Mouse (Mus musculus): ENCODE results near the gene Eif4e1b. TPM values are rescaled to one million over a fixed set of nuclear protein-coding genes. Genes with fewer than 3 reads are reported as not detected.

Eif4e1b gene
- polyA plus RNA-seq, 1 experiment from 2014 or later, result not detected

Other genes starting within 250 kb of the Eif4e1b start
- gene 4833439L19Rik, start 218.6 kb upstream of the Eif4e1b start, polyA plus RNA-seq (2014; fragmentation: Nextera tagmentation; extraction: Ambion mirVana), result 254 and 284 TPM in 2 replicates
- gene Arl10, start 209.0 kb upstream of the Eif4e1b start, polyA plus RNA-seq (2014; fragmentation: Nextera tagmentation; extraction: Ambion mirVana), result 28.6 and 34.5 TPM in 2 replicates
- 66.6 and 71.7 TPM in 2 replicates for gene Nop16, start 193.9 kb upstream of the Eif4e1b start, polyA plus RNA-seq (2014; fragmentation: Nextera tagmentation; extraction: Ambion mirVana)
- 147 and 160 TPM in 2 replicates for gene Higd2a, start 193.8 kb upstream of the Eif4e1b start, polyA plus RNA-seq (2014; fragmentation: Nextera tagmentation; extraction: Ambion mirVana)
- 30.9 and 34.1 TPM in 2 replicates for gene Cltb, start 172.7 kb upstream of the Eif4e1b start, polyA plus RNA-seq (2014; fragmentation: Nextera tagmentation; extraction: Ambion mirVana)
- gene Faf2, start 162.2 kb upstream of the Eif4e1b start, polyA plus RNA-seq (2014; fragmentation: Nextera tagmentation; extraction: Ambion mirVana), result 99.0 and 102 TPM in 2 replicates
- gene Rnf44, start 90.1 kb upstream of the Eif4e1b start, polyA plus RNA-seq (2014; fragmentation: Nextera tagmentation; extraction: Ambion mirVana), result 126 and 130 TPM in 2 replicates
- gene Cdhr2, start 82.5 kb upstream of the Eif4e1b start, polyA plus RNA-seq (2014; fragmentation: Nextera tagmentation; extraction: Ambion mirVana), result 0.07 and 0.15 TPM in 2 replicates
- gene Gprin1, start 34.1 kb upstream of the Eif4e1b start, polyA plus RNA-seq (2014; fragmentation: Nextera tagmentation; extraction: Ambion mirVana), result 13.3 and 14.5 TPM in 2 replicates
- gene Sncb, start 17.4 kb upstream of the Eif4e1b start, polyA plus RNA-seq (2014; fragmentation: Nextera tagmentation; extraction: Ambion mirVana), result 2.7 and 3.7 TPM in 2 replicates
- 17.6 and 21.3 TPM in 2 replicates for gene Tspan17, start 5.4 kb downstream of the Eif4e1b start, polyA plus RNA-seq (2014; fragmentation: Nextera tagmentation; extraction: Ambion mirVana)
- gene Unc5a, start 165.4 kb downstream of the Eif4e1b start, polyA plus RNA-seq (2014; fragmentation: Nextera tagmentation; extraction: Ambion mirVana), result 6.7 and 7.5 TPM in 2 replicates
- gene Hk3, start 237.4 kb downstream of the Eif4e1b start, polyA plus RNA-seq (2014; fragmentation: Nextera tagmentation; extraction: Ambion mirVana), result 1.1 and 1.5 TPM in 2 replicates